Mouse (Mus musculus) erythroblast, embryonic 14.5 days (primary cell): ENCODE measurements around the gene Arap2.

Source experiments
- GATA1 ChIP-seq: IDR thresholded peaks from 2 replicates; pipeline ENCODE4 v1.6.1; 2012; ENCODE audit warnings: low read length, inconsistent platforms, mixed read lengths
- TAL1 ChIP-seq: IDR thresholded peaks from 3 replicates; pipeline ENCODE4 v1.6.1; 2012; ENCODE audit warnings: low read length, inconsistent platforms, mixed read lengths

- no peak for TF ChIP-seq TAL1
- no peak for TF ChIP-seq GATA1
Measured at GRCm38 (mm10) chr5:62765459-62765783, 538 bp downstream of the Arap2 start.
